Mouse (Mus musculus) telencephalon, adult 2 months (tissue): ENCODE measurements at regions not wholly inside any gene's neighbourhood (a gene's known extent, or its start where the extent isn't known, plus 50 kb on each side); places are given as distances from the start of the nearest gene placed in this dataset.

Experiments
- DNase-seq: peaks from one replicate; pipeline ENCODE4 v3.0.0-alpha.2; 2011; ENCODE audit warnings: low read depth, low spot score

DNA sequence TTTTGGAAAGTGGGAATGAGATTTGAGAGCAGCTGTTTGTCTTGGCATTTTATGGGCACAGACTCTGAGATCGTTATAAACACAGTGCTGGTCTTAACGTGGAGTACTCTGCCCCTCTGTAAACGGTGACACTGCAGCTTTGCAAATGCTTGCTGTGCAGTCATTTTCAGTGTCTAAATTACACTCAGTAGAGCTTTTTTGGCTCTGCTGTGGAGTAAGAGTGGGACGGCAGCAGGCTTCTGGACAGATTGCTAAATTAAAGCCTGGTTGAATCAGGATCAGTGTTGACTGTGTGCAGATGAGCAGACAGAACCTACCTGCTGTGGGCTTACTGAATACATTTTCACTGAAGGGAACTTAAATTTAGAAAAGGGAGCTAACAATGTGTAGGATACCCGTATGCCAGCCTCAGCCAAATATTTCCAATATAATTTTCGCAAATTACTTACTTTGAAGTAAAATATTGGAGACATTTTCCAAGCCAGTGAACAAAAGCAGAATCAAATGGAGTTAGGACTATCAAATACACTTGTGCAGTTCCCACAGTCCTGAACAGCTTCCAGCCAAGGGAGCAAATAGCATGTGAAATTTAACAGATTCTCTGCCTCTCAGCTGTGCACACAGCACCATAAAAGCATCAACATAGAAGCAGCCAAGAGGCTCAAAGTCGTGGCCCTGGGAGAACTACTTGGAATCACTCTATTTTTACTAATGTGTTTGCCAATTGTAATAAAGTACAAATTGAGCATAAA lies 148.1 kb upstream of the Stac start:
- peak; percentile 82 for DNase-seq

DNA sequence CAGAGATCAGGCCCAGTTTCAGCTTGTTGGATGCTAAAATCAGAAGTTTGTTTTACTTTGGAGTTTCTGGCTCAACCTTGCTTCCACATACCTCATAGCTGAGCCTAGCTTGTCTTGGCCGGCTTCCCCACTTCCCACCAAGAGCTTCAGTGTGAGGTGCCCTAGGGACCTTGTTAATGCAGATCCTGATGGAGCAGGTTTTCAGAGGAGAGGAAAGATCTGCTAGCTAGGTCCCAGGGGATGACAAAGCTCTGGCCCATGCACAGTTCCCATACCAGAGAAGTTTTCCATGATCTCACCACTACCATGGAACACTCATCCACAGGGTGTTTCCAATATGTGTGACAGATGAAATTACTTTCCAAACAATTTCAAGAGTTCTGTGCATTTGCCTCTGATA lies 131.9 kb upstream of the Stac start:
- no peak for DNase-seq

DNA sequence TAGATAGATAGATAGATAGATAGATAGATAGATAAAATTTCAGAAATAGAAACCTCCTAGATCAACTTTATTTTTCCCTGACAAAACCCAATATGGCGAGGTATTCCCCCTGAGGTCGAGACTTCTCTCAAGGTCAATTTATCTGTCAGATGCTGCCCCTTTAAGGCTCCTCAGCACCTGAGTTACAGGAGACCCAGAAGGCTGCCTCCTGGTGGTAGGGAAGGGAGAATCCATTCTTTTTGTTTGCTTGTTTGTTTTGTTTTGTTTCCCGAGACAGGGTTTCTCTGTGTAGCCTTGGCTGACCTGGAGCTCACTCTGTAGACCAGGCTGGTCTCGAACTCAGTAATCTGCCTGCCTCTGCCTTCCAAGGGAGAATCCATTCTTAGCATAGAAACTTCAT lies 127.3 kb upstream of the Stac start:
- DNase-seq, result no peak

DNA sequence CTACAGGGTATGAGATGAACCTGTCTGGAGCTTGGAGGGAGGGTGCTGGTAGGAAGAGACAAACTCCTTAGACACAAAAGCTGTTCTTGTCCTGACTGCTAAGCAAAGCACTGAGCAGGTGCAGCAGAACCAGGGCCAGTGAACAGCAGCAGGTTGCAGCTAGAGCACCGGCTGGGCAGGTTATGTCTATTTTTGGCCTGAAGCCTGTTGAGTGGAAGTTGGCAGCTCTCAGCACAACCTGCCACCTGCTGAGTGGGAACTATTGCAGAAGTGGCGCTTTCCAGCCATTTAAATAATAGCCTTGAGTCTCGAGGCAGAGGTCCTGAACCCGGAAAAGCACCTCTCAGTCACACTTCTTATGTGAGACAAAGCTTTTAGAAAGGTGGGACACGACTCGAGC lies 114.8 kb upstream of the Stac start:
- no peak for DNase-seq

DNA sequence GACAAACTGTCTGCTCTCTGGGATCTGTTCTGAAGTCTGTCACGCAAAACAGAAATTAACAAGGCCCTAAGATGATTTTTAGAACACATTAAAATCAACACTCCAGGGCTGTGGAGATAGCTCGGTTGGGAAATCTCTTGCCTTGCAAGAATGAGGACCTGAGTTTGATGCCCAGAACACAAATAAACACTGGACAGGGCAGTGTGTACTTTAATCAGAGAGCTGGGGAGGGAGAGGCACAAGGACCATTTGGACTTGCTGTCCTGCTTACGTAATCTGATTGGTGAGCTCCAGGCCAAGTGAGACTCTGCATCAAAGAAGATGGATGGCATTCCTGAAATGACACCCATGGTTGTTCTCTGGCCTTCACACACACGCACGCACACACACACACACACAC lies 111.2 kb upstream of the Stac start:
- DNase-seq, result no peak

DNA sequence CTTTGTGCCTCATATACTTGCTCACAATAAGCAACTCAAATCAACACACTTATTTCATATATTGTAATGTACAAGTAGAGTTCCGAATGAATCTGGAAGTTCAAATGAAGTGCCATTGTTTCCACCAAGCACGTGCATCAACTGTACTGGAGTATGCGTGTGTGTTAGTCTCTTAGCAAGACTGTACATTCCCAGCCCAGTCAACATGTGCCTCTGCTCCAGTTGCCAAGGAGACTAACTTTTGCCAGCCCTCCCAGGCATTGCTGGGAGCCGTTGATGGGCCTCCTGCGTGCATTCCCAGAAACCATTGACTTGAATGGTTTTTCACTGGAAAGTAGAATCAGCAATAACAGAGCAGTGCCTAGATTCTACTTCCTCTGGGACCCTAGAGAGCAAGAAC lies 110.7 kb upstream of the Stac start:
- no peak for DNase-seq

DNA sequence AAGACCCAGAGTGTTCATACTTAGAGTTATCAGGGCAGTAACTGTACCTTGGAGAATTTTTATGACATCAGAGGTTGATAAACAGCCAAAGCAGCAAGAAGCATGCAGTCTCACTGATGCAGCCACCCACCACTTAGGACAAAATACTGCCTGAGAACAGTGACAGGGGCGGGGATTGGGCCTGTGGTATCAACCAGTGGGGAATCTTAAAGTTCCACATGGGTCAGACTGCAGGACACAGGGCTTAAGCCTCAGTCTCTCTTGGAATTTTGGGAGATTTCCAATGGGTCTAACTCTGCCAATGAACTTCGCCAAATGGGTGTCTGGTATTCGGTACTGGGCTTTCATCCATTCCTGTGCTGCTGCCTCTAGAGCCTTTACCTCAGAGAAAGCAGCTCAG lies 88.8 kb upstream of the Stac start:
- no peak for DNase-seq

DNA sequence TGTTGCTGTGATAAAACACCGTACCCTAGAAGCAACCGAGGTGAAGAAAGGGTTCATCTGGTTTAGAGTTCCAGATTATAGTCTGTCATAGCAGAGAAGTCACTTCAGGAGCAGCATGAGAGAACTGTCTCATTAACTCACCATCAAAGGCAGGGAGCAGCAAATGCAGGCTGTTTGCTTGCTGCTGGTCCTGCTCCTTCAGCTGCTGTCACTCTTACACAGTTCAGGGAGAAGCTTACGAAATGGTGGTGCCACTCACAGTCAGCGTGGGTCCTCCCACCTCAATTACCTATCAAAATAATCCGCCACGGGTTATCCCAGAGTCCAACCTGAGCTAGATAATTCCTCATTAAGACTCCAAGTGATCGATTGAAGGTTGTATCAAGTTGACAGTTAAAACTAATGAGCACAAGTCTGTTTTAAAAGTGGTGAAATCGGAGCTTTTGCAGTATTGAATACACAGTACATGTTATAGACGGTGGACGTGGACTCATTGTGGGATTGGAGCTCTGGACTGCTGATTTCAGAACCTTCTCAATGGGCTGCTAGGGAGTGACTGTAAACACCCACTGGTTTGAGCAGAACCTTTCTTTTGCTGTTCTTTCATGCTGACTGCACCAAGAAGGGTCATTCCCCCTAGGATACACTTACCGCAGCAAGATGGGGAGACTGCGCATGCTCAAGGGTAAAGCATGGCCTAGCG lies 87.4 kb upstream of the Stac start:
- no peak for DNase-seq

DNA sequence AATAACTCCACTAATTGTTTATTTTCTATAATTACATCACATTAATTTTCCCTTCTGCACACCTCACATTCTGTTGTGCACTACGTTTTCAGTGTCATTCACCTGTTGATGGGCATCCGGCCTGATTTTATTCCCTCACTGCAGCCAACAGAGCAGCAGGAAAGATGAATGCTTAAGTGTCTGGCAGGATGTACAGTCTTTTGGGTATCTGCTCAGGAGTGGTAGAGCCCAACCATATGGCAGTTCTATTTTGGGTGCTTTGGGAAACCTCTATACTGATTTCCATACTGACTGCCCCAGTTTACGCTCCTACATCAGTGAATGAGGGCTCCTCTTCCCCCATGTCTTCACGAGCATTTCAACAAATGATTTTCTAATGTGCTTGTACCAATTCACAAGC lies 84.1 kb upstream of the Stac start:
- DNase-seq, result peak; percentile 47

DNA sequence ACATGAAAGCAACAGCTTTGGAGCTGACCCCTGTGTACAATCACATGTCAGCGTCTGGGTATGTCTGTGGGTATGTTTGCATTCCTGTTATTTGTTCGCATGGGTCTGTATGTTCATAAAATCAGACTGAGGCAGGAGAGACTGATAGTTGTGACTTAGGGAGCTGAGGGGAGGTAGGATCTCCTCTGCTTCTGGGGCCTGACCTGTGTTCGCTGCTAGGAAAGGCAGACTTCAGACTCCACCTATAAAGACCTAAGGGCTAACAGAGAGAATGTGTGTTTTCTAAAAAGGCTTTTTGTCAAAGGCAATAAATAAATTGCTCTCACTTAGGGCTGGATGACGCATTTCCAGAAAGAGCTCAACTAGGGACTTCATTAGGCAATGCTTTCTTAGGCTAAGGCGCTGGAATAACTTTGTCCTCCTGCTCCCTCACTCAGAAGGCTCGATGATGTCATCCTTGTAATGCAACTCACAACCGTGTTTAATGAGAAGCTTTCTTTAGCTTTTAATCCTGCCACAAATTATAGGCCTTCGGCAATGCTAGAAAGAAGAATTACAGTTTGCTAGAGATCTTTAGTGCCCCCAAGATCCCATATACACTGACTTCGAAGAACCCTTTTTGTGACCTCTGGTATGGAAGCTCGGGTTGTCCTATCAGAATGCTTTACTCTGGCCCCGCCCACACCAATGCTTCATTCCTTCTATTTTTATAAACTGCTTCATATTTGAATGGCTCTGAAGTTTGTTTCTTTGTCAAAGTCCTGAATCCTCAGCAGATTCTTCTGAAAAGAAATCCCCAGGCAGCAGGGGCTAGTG lies 72.7 kb upstream of the Stac start:
- no peak for DNase-seq

DNA sequence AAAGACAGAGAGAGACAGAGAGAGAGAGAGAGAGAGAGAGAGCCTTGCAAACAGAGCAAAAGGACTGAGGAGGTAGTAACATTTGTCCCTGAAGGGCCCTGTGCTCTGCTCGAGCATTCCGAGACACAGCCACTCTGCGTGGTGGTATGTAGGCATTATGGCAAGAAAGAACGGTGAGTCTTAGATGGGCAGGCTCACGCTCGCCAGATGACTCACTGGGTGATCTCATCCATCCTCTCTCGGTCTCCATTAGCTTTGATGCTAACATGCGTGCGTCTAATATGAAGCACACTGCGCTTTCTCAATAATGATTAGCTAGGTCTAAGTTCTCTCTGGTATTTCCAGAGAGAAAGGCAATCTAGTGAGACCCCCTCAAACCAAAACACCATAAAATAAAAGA lies 65.1 kb upstream of the Stac start:
- DNase-seq, result no peak

DNA sequence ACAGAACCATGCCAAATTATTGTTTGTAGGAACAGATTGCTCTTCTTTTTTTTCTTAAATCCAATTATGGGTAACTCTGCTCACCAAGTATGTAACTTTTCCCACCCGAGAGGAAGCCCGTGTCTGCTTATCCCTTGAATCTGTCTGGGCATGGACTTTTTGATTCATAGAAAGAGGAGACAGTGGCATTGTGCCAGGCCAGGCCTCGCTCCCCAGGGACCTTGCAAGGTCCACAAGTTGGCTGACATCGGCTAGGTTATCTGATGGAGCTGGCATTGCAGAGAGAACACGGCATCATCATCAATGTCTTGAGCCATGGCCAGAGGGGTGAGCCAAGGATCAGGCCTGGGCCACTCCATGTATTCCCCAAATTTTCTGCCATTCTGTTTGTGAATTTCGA lies 56.0 kb upstream of the Stac start:
- no peak for DNase-seq

DNA sequence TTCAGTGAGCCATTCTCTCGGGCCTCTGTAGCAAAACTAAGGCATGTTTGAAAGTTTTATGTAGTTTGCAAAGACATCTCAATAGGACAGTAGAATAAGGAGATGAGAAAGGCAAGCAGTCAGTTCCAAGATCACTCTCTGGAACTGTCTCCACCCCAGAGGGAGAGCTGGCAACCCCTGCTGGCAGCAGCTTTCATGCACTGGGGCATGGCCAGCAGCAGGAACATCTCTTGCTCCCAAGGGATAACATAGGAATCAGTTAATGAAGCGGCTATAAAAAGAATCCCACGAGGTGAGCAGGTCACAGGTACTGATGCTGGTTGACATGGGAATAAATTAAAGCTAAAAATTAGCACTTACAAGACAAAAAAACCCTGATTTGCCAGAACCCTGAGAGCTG lies 55.1 kb upstream of the Stac start:
- DNase-seq, result no peak
